Mouse (Mus musculus) right cerebral cortex, postnatal 4 days (tissue): ENCODE measurements around the gene Rabac1.

Experiments used
- DNase-seq: peaks from one replicate; pipeline ENCODE4 v3.0.0-alpha.2; 2022

Gene Rabac1

GRCm38 (mm10) chr7:24978781-24979180 is 6.2 kb upstream of the Rabac1 start:
- no peak for DNase-seq

GRCm38 (mm10) chr7:24974893-24975595 is 2.5 kb upstream of the Rabac1 start:
- DNase-seq: peak; percentile 50

- DNase-seq: no peak
Observed at GRCm38 (mm10) chr7:24973902-24974301, 1.3 kb upstream of the Rabac1 start.

- DNase-seq: no peak
Observed at GRCm38 (mm10) chr7:24973208-24973607, 654 bp upstream of the Rabac1 start.

- peak; percentile 55 for DNase-seq
Observed at GRCm38 (mm10) chr7:24971261-24971971, 1.1 kb downstream of the Rabac1 start.

GRCm38 (mm10) chr7:24970341-24970740 is 2.2 kb downstream of the Rabac1 start:
- no peak for DNase-seq

- no peak for DNase-seq
Observed at GRCm38 (mm10) chr7:24969805-24970204, 2.7 kb downstream of the Rabac1 start.

GRCm38 (mm10) chr7:24968463-24968862 is 4.1 kb downstream of the Rabac1 start:
- DNase-seq: no peak

GRCm38 (mm10) chr7:24967966-24968365 is 4.6 kb downstream of the Rabac1 start:
- no peak for DNase-seq

- DNase-seq: peak; percentile 92
Observed at GRCm38 (mm10) chr7:24964897-24965535, 7.5 kb downstream of the Rabac1 start.

GRCm38 (mm10) chr7:24964288-24964687 is 8.3 kb downstream of the Rabac1 start:
- no peak for DNase-seq

- no peak for DNase-seq
Observed at GRCm38 (mm10) chr7:24955226-24955625, 17.3 kb downstream of the Rabac1 start.

GRCm38 (mm10) chr7:24954450-24954849 is 18.1 kb downstream of the Rabac1 start:
- DNase-seq: no peak

- no peak for DNase-seq
Observed at GRCm38 (mm10) chr7:24953966-24954365, 18.6 kb downstream of the Rabac1 start.

- DNase-seq: peak; percentile 81
Observed at GRCm38 (mm10) chr7:24949958-24950623, 22.5 kb downstream of the Rabac1 start.

- no peak for DNase-seq
Observed at GRCm38 (mm10) chr7:24948774-24949173, 23.8 kb downstream of the Rabac1 start.

GRCm38 (mm10) chr7:24947316-24948048 is 25.1 kb downstream of the Rabac1 start:
- no peak for DNase-seq

GRCm38 (mm10) chr7:24944257-24944950 is 28.1 kb downstream of the Rabac1 start, which contains the start of gene Gm4881:
Gene Gm4881, minus strand, starts transcription at chr7:24944494.
- no peak for DNase-seq

- DNase-seq: no peak
Observed at GRCm38 (mm10) chr7:24943641-24944040, 28.9 kb downstream of the Rabac1 start.

GRCm38 (mm10) chr7:24931651-24932050 is 40.9 kb downstream of the Rabac1 start:
- no peak for DNase-seq

- no peak for DNase-seq
Observed at GRCm38 (mm10) chr7:24930475-24930874, 42.1 kb downstream of the Rabac1 start.
